Mouse (Mus musculus): ENCODE data around the gene Tmem144.

GRCm38 (mm10) chr3:79784362-79784736 is 68.2 kb downstream of the Tmem144 start:
- TF ChIP-seq GATA1 (IDR thresholded peaks at IDR 0.05; ENCODE audit: low read length) (no peak), TAL1 (IDR thresholded peaks at IDR 0.05; ENCODE audit: low read length) (no peak)
